Mouse (Mus musculus) hindbrain, embryonic 16.5 days (tissue): ENCODE data around the gene Art4. TPM values are rescaled to one million over a fixed set of nuclear protein-coding genes. Genes with fewer than 3 reads are reported as not detected.

Source experiments
- ATAC-seq: fragments of 200-750 bp; cut with Nextera tagmentation; 2 replicates; pipeline ENCODE4 v1.8.0; 2017; ENCODE audit warnings: moderate TSS enrichment, moderate library complexity
- H3K27ac ChIP-seq: fragments of 300-500 bp; sonication (generic); 2 replicates; pipeline ENCODE4 v1.5.1; 2014; ENCODE audit warnings: low read depth, mild to moderate bottlenecking, control low read depth, low read length, moderate library complexity
- H3K27me3 ChIP-seq: fragments of 300-500 bp; sonication (generic); replicated peaks from 2 replicates; pipeline ENCODE4 v1.6.1; 2014; ENCODE audit warnings: low read length; ENCODE audit not compliant: control insufficient read depth, insufficient read depth
- H3K36me3 ChIP-seq: fragments of 300-500 bp; sonication (generic); 2 replicates; pipeline ENCODE4 v1.6.1; 2014; ENCODE audit warnings: mild to moderate bottlenecking, low read length, moderate library complexity, mixed read lengths; ENCODE audit not compliant: control insufficient read depth, insufficient read depth
- H3K4me1 ChIP-seq: fragments of 300-500 bp; sonication (generic); 2 replicates; pipeline ENCODE4 v1.6.1; 2014; ENCODE audit warnings: low read depth, low read length; ENCODE audit not compliant: control insufficient read depth, insufficient read depth
- H3K4me2 ChIP-seq: fragments of 300-500 bp; sonication (generic); 2 replicates; pipeline ENCODE4 v1.6.1; 2014; ENCODE audit warnings: mild to moderate bottlenecking, low read length, control low read depth, moderate library complexity
- H3K4me3 ChIP-seq: fragments of 300-500 bp; sonication (generic); 2 replicates; pipeline ENCODE4 v1.5.1; 2014; ENCODE audit warnings: mild to moderate bottlenecking, low read length, control low read depth, moderate library complexity
- H3K9ac ChIP-seq: fragments of 300-500 bp; sonication (generic); 2 replicates; pipeline ENCODE4 v1.6.1; 2014; ENCODE audit warnings: low read depth, mild to moderate bottlenecking, control low read depth, low read length, moderate library complexity
- H3K9me3 ChIP-seq: fragments of 300-500 bp; sonication (generic); 2 replicates; pipeline ENCODE4 v1.6.1; 2014; ENCODE audit warnings: mild to moderate bottlenecking, low read length, moderate library complexity; ENCODE audit not compliant: control insufficient read depth
- WGBS: fragments of 180-500 bp; shearing (Covaris S2); extraction: QIAGEN DNeasy Blood & Tissue Kit; methylation state at CpG from one replicate; pipeline ENCODE4 v1.1.7; 2014; 5-methylcytosine and 5-hydroxymethylcytosine counted together
- polyA plus RNA-seq: library from polyadenylated mRNA; unstranded; fragments of >200 nt; fragmentation: Nextera tagmentation; extraction: Ambion mirVana; gene quantifications from 2 replicates; pipeline ENCODE4 v1.2.1, GENCODE M21; 2015

Art4 gene
- polyA plus RNA-seq, 1 experiment from 2014 or later, result 0.23 TPM

DNA sequence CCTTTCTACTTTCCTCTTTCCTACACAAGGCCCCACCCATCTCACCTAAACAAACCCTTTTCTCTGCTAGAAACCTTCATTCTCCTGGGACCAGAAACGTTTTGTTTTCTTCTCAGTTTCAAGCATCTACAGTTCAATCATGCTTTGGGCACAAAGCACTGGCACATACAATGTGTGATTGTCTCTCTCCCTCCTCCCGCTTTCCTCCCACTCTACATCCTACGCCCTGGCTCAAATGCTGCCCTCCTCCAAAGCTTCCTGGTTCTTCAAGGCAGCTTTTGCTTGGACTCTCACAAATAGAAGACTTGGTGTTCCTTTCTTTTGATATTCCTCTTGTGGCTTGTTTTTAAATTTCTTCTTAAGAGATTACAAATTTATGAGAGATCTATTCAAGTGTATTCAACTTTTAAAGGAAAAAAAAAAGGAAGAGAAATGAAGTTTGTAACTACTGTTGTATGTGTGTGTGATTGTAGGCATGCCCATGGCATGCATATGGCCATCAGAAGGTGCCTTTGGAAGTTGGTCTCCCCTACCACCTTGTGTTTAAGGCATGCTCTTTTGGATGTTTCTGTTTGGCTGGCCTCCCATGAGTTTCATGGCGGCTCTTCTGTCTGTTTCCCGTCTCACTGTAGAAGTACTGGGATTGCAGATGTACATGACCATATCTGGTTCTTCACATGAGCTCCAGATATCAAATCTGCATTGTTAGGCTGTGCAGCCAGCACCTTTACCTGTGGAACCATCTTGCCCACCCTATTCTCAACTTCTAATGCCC lies 11.6 kb downstream of the Art4 start:
- no peak overlapping the region for H3K4me3 ChIP-seq
- H3K9ac ChIP-seq, result no peak overlapping the region
- no peak overlapping the region for H3K27ac ChIP-seq
- H3K4me2 ChIP-seq, result no peak overlapping the region
- H3K9me3 ChIP-seq, result no peaks in the 10 kb centered on the region
- no peaks in the 10 kb centered on the region for H3K4me1 ChIP-seq
- no peak for ATAC-seq
- no peaks in the 10 kb centered on the region for H3K27me3 ChIP-seq
- no peaks in the 10 kb centered on the region for H3K36me3 ChIP-seq
- WGBS, result 75% methylated on average over 5 of the region's 5 CpGs

DNA sequence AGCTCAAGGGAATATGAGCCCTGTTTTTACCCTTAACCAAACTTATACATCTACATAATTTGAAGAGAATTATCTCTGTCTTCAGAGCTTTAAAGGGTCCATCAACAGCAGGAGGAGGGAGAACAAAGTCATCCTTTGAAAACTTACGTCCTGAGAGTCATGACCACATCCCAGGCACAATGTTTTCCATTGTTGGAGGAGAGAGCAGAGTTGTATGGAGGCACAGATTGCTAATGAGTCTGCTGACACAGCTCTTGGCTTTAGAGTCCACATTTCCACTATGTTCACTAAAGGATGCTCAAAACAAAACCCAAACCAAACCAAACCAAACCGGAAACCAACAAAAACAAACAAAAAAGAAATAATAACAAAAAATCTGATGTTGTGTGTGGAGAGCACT lies 12.6 kb downstream of the Art4 start:
- no peaks in the 10 kb centered on the region for H3K4me1 ChIP-seq
- H3K27ac ChIP-seq, result no peak overlapping the region
- WGBS, result 45% methylated on average over 2 of the region's 2 CpGs
- no peak for ATAC-seq
- no peak overlapping the region for H3K4me3 ChIP-seq
- no peaks in the 10 kb centered on the region for H3K9me3 ChIP-seq
- no peak overlapping the region for H3K4me2 ChIP-seq
- H3K9ac ChIP-seq, result no peak overlapping the region
- no peaks in the 10 kb centered on the region for H3K36me3 ChIP-seq
- H3K27me3 ChIP-seq, result no peaks in the 10 kb centered on the region

DNA sequence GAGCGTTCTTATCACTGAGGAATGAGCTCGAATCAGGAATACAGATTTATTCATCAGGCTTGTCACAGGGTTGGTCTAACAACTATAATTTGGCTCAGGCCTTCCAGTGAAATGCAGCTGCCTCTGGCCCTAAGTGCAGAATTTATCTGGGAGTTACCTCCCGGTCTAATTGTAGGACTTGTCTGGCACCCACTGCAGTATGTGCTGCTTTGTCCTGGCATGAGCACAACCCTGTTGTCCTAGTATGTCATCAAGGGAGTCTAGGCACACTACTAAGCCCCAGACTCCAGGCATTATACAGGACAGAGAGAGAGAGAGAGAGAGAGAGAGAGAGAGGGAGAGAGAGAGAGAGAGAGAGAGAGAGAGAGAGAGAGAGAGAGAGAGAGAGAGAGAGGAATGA lies 20.2 kb downstream of the Art4 start:
- H3K27me3 ChIP-seq, result no peaks in the 10 kb centered on the region
- ATAC-seq, result no peak
- H3K4me3 ChIP-seq, result no peak overlapping the region
- no peak overlapping the region for H3K27ac ChIP-seq
- H3K4me1 ChIP-seq, result no peaks in the 10 kb centered on the region
- no peak overlapping the region for H3K9ac ChIP-seq
- H3K9me3 ChIP-seq, result no peaks in the 10 kb centered on the region
- 82% methylated on average over 3 of the region's 3 CpGs for WGBS
- H3K4me2 ChIP-seq, result no peak overlapping the region
- H3K36me3 ChIP-seq, result no peaks in the 10 kb centered on the region

DNA sequence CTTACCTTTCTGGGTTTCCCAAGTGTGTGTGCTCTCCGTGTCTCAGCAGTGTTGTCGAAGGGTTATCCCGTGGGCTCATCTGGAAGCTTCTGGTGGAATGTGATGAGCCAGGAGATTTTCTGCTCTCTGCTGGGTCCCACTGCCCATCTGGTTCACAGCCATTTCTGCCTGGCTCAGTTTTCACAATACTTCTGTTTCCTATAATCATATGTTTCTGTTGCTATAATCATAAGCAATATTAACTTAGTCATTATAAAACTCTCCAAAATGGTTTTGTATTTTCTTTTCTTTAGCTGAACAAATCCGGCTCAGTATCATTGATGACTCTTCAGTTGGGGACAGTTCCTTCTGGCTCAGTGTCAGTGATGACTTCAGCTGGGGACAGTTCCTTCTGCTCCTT lies 22.2 kb downstream of the Art4 start, which contains the start of gene Smco3:
Gene Smco3 (minus strand): TSS at position 101 of the 400 bp plus-strand sequence.
- WGBS, result 50% methylated on average over 4 of the region's 4 CpGs
- Histone ChIP-seq H3K4me2 (peak within 1 kb of the TSS; percentile 15; the same call in 1 of the 2 replicates), H3K9ac (no peak within 1 kb of the TSS)

DNA sequence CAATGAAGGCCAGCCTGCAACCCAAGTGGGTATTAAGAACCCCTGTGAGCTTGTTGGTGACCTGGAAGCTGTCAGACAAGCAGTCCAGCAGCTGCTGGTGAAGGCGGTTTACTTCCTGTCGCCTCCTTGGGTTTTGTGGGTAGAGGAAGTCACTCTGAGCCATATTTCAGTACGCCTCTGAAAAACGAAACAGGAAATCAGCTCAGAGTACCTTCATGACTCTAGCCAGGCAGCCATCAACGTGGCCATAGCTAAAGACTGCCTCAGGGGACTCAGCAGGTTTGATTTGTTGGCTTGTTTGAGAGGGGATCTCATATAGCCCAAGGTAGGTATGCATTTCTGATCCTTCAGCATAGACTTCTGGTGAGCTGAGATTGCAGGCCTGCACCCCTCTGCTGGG lies 25.8 kb downstream of the Art4 start:
- no peak overlapping the region for H3K27ac ChIP-seq
- 78% methylated on average over 5 of the region's 5 CpGs for whole genome bisulfite sequencing
- H3K27me3 ChIP-seq, result no peaks in the 10 kb centered on the region; the same call in 1 of the 2 replicates
- no peak overlapping the region for H3K9ac ChIP-seq
- no peak overlapping the region for H3K4me2 ChIP-seq
- no peaks in the 10 kb centered on the region for H3K36me3 ChIP-seq
- H3K4me1 ChIP-seq, result peaks cover 9% of the 10 kb centered on the region
- H3K9me3 ChIP-seq, result no peaks in the 10 kb centered on the region
- no peak overlapping the region for H3K4me3 ChIP-seq
- ATAC-seq, result no peak

More for the DNA sequence above, 22.2 kb downstream of the Art4 start, which contains the start of gene Smco3:
- H3K9me3 ChIP-seq, result no peaks in the 10 kb centered on the region
- no peaks in the 10 kb centered on the region for H3K36me3 ChIP-seq
- no peak for ATAC-seq
- no peak within 1 kb of the TSS for H3K27ac ChIP-seq
- H3K4me3 ChIP-seq, result no peak within 1 kb of the TSS; the same call in 1 of the 2 replicates
- H3K27me3 ChIP-seq, result no peaks in the 10 kb centered on the region; the same call in 1 of the 2 replicates
- H3K4me1 ChIP-seq, result no peaks in the 10 kb centered on the region

DNA sequence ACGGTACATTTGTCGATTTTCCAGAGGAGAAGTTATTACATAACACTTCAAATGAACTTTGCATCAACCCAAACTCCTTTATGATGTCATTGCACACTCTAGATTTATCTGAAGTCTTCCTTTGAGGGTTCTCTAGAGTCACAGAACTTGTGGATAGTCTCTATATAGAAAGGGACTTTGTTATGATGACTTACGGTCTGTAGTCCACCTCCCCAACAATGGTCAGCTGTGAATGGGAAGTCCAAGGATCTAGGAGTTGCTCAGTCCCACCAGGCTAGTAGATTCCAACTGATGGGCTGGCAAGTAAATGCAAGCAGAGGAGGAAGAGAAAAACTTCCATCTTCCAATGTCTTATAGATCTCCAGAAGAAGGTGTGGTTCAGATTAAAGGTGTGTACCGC lies 28.9 kb downstream of the Art4 start:
- Histone ChIP-seq H3K9ac (peak overlapping the region; percentile 57), H3K36me3 (peaks cover 7% of the 10 kb centered on the region), H3K27ac (peak overlapping the region; percentile 73), H3K27me3 (no peaks in the 10 kb centered on the region; the same call in 1 of the 2 replicates), H3K9me3 (no peaks in the 10 kb centered on the region), H3K4me1 (peaks cover 11% of the 10 kb centered on the region), H3K4me3 (peak overlapping the region; percentile 44), H3K4me2 (peak overlapping the region; percentile 52)
- 32% methylated on average over 4 of the region's 4 CpGs for WGBS
- ATAC-seq, result no peak

DNA sequence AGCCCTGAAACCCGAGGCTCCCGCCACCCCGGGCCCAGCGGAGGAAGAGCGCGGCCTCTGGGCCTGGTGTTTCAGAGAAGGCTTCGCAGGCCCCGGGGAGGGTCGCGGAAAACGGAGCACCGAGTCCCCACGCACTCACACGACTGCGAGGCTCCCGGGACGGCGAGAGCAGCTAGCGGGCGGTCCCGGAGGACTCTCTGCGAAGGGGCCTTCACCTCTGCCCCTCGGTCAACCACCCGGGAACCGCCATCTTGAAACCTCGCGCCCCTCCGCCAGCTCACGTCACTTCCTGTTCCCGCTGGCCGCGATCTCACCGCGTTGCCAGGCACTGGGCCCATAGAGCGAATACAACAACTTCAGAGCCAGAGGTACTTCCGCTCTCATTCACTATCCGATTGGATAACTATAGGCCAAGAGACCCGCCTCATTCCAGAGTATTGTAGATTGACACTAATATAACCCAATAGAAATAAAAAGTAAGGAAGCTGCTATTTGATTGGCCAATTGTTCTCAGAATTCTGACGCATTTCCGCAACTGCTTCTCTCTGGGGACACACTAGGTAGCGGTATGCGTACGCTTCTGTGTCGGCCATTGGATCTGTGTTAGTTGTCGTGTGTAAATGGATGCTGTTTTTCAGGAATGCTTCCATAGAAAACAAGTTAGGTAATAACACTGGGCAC lies 29.5 kb downstream of the Art4 start, which contains the start of gene Wbp11:
Gene Wbp11 (minus strand): TSS at position 353 of the 681 bp plus-strand sequence.
- Histone ChIP-seq H3K4me3 (peak within 1 kb of the TSS; percentile 73), H3K27me3 (no peaks in the 10 kb centered on the region; the same call in 1 of the 2 replicates), H3K27ac (peak within 1 kb of the TSS; percentile 73), H3K9me3 (no peaks in the 10 kb centered on the region), H3K36me3 (peaks cover 8% of the 10 kb centered on the region), H3K9ac (peak within 1 kb of the TSS; percentile 78), H3K4me2 (peak within 1 kb of the TSS; percentile 73), H3K4me1 (peaks cover 11% of the 10 kb centered on the region)
- WGBS, result under 1% methylated on average over 45 of the region's 45 CpGs
- peak; percentile 100 for ATAC-seq

DNA sequence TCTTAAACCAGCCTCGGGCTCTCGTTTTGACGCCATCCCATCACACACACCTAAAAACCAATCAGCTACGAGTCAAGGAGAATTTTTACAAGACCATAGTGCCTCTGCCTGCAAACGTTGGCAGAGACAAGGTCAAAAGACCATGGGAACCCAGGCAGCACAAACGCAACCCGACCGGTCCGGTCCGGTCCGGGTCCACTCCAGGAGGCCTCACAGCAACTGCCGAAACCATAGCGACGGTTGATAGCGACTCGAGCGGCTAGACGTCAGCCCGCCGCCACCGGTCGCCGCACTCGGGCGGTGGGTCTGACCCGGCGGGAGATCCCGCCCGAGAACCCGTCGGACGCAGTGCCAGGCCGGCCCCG lies 30.0 kb downstream of the Art4 start, which contains the start of gene BC049715:
Gene BC049715 (plus strand): TSS at position 111 of the 365 bp plus-strand sequence.
- under 1% methylated on average over 34 of the region's 34 CpGs for WGBS
- Histone ChIP-seq H3K9me3 (no peaks in the 10 kb centered on the region), H3K4me2 (peak within 1 kb of the TSS; percentile 73), H3K4me3 (peak within 1 kb of the TSS; percentile 73), H3K36me3 (peaks cover 13% of the 10 kb centered on the region), H3K4me1 (peaks cover 11% of the 10 kb centered on the region), H3K9ac (peak within 1 kb of the TSS; percentile 78), H3K27ac (peak within 1 kb of the TSS; percentile 73), H3K27me3 (no peaks in the 10 kb centered on the region; the same call in 1 of the 2 replicates)
- no peak for ATAC-seq

DNA sequence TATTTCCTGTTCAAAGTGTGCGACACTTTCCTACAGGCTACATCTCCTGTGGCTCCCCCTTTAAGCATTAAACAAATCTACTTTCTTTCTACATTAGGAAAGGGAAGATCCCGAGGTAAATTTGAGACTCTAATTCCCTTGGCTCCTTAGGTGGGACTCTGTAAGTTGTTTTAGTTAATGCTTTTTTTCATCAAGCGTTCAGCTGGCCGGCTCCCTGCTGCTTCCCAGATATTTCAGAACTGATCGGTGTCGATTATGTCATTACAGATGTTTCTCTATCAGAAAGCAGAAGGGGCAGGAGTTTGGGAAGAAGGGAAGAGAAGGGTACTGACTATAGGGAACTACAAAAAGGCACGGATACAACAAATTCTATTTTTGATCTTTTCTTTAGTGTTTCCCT lies 30.4 kb downstream of the Art4 start:
- peaks cover 11% of the 10 kb centered on the region for H3K4me1 ChIP-seq

More for the DNA sequence above, 30.4 kb downstream of the Art4 start:
- WGBS, result 23% methylated on average over 7 of the region's 7 CpGs
- Histone ChIP-seq H3K36me3 (peaks cover 16% of the 10 kb centered on the region), H3K4me2 (peak overlapping the region; percentile 73), H3K27me3 (no peaks in the 10 kb centered on the region; the same call in 1 of the 2 replicates), H3K4me3 (peak overlapping the region; percentile 73), H3K27ac (no peak overlapping the region), H3K9ac (peak overlapping the region; percentile 78), H3K9me3 (no peaks in the 10 kb centered on the region)
- ATAC-seq, result no peak
